Mouse (Mus musculus) intestine, postnatal 0 days (tissue): ENCODE measurements around the gene 6430548M08Rik. TPM values are rescaled to one million over a fixed set of nuclear protein-coding genes. Genes with fewer than 3 reads are reported as not detected.

ENCODE experiments used
- ATAC-seq: fragments of 200-750 bp; cut with Nextera tagmentation; 2 replicates; pipeline ENCODE4 v1.8.0; 2017; ENCODE audit warnings: mild to moderate bottlenecking, moderate TSS enrichment, moderate library complexity
- H3K27ac ChIP-seq: fragments of 300-500 bp; sonication (generic); 2 replicates; pipeline ENCODE4 v1.5.1; 2014; ENCODE audit warnings: mild to moderate bottlenecking, low read depth, low read length, moderate library complexity
- H3K27me3 ChIP-seq: fragments of 300-500 bp; sonication (generic); replicated peaks from 2 replicates; pipeline ENCODE4 v1.6.1; 2014; ENCODE audit warnings: low read length, mixed read lengths; ENCODE audit not compliant: control insufficient read depth, insufficient read depth
- H3K36me3 ChIP-seq: fragments of 300-500 bp; sonication (generic); 2 replicates; pipeline ENCODE4 v1.6.1; 2014; ENCODE audit warnings: mild to moderate bottlenecking, moderate library complexity; ENCODE audit not compliant: control insufficient read depth, insufficient read depth
- H3K4me1 ChIP-seq: fragments of 300-500 bp; sonication (generic); replicated peaks from 2 replicates; pipeline ENCODE4 v1.6.1; 2014; ENCODE audit warnings: antibody characterized with exemption, low read length, mixed read lengths; ENCODE audit not compliant: control insufficient read depth, insufficient read depth
- H3K4me2 ChIP-seq: fragments of 300-500 bp; sonication (generic); replicated peaks from 2 replicates; pipeline ENCODE4 v1.6.1; 2014; ENCODE audit warnings: low read depth, mild to moderate bottlenecking, moderate library complexity
- H3K4me3 ChIP-seq: fragments of 300-500 bp; sonication (generic); 2 replicates; pipeline ENCODE4 v1.5.1; 2014; ENCODE audit warnings: low read depth, low read length
- H3K9ac ChIP-seq: fragments of 300-500 bp; sonication (generic); 2 replicates; pipeline ENCODE4 v1.6.1; 2014; ENCODE audit warnings: mild to moderate bottlenecking, low read depth, low read length
- H3K9me3 ChIP-seq: fragments of 300-500 bp; sonication (generic); 2 replicates; pipeline ENCODE4 v1.6.1; 2016; ENCODE audit warnings: mixed run types; ENCODE audit not compliant: control insufficient read depth
- CTCF ChIP-seq: sonication (generic); IDR thresholded peaks from 2 replicates; pipeline ENCODE4 v1.5.1; 2016; ENCODE audit warnings: low read depth, mild to moderate bottlenecking, control low read depth, antibody characterized with exemption, moderate library complexity
- WGBS: fragments of 180-500 bp; shearing (Covaris S2); extraction: QIAGEN DNeasy Blood & Tissue Kit; methylation state at CpG from one replicate; pipeline ENCODE4 v1.1.7; 2014; 5-methylcytosine and 5-hydroxymethylcytosine counted together
- polyA plus RNA-seq: library from polyadenylated mRNA; unstranded; fragments of >200 nt; fragmentation: Nextera tagmentation; extraction: Ambion mirVana; gene quantifications from 2 replicates; pipeline ENCODE4 v1.2.1, GENCODE M21; 2015

Gene 6430548M08Rik
- polyA plus RNA-seq, 1 experiment from 2014 or later = 7.1 TPM

DNA sequence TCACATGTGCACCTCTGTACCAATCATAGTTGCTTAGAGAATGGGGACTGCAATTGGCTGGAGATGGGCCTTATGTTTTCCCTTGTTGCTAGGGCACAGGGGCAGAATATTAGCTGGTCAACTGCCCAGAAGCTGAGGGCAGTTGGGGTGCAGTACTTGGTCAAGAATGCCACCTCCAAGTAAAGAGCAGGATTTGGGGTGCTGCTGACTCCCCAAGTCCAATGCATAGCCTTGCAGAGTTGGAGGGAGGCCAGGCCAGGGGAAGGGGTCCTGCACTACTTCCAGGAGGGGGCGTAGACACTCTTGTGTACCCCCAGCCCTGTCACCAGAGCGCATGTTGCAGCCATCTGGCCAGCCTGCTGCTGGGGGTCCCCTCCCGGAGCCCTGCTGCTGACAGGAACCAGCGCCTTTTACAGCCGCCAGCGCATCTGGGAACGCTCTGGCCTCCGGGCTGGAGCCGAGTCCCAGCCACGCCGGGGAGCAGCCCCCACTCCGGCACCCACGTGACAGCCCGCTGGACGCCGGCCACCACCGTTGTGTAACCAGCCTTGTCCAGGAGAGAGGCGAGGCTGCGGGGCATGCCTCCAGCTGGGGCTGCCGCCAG, 77.0 kb downstream of the 6430548M08Rik start:
- Histone ChIP-seq H3K4me3 (no peak overlapping the region), H3K9ac (no peak overlapping the region; the same call in 1 of the 2 replicates)

DNA sequence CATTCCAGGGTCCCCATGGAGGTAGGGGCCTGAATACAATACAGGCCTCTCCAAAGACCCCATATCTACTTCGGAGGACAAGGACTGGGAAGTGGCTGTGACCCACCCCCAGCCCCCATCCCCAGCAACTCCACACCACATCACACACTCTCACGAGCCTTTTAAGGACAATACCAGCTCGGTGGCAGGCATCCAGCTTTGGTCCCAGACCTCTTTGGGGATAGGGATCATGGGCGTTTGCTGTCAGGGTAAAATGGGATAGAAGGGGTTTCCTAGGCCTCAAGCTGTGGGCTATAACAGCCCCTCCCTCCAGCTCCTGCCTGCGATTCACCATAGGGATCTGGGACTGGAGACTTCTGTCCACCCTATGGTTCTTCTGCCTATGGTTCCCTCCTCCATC, 77.7 kb downstream of the 6430548M08Rik start:
- H3K27me3 ChIP-seq = no peaks in the 10 kb centered on the region
- H3K4me2 ChIP-seq = no peak overlapping the region
- WGBS = 70% methylated on average over 5 of the region's 5 CpGs
- H3K27ac ChIP-seq = no peak overlapping the region; the same call in 1 of the 2 replicates
- no peaks in the 10 kb centered on the region for H3K4me1 ChIP-seq
- no peak overlapping the region for H3K9ac ChIP-seq
- ATAC-seq = no peak
- no peaks in the 10 kb centered on the region for H3K9me3 ChIP-seq
- no peak for TF ChIP-seq CTCF
- no peaks in the 10 kb centered on the region for H3K36me3 ChIP-seq
- H3K4me3 ChIP-seq = no peak overlapping the region

More for the DNA sequence above, 77.0 kb downstream of the 6430548M08Rik start:
- Histone ChIP-seq H3K36me3 (no peaks in the 10 kb centered on the region), H3K9me3 (no peaks in the 10 kb centered on the region), H3K4me2 (peak overlapping the region; percentile 51), H3K4me1 (no peaks in the 10 kb centered on the region), H3K27me3 (no peaks in the 10 kb centered on the region), H3K27ac (peak overlapping the region; percentile 35; the same call in 1 of the 2 replicates)
- peak; percentile 76 for ATAC-seq
- peak; percentile 24; the same call in 1 of the 2 replicates for TF ChIP-seq CTCF
- 29% methylated on average over 20 of the region's 20 CpGs for WGBS

- no peak for TF ChIP-seq CTCF
- WGBS = 97% methylated on average over 5 of the region's 5 CpGs
Measured at GRCm38 (mm10) chr8:120192118-120192517, 78.2 kb downstream of the 6430548M08Rik start.

DNA sequence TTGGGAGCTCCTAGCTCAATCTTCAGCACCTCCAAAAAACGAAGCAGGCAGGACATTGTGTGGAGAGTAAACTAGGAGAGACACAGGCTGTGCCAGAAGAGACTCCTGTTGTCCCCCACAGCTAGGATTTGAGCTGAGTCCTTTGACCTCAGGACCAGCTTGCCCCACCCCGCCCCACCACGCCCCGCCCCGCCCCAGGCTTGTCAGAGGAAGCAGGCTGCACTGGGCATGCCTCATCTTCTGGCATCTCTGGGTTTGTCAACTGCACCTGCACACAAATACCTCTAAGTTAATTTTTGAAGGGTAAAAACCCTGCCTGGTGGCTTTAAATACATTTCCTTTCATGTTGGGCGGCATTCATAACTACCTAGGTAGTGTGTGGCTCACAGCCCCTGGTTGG, 87.4 kb downstream of the 6430548M08Rik start:
- H3K9ac ChIP-seq = no peak overlapping the region
- H3K9me3 ChIP-seq = no peaks in the 10 kb centered on the region
- no peaks in the 10 kb centered on the region; the same call in 1 of the 2 replicates for H3K4me1 ChIP-seq
- no peaks in the 10 kb centered on the region for H3K36me3 ChIP-seq
- H3K27ac ChIP-seq = no peak overlapping the region
- no peaks in the 10 kb centered on the region for H3K27me3 ChIP-seq
- H3K4me2 ChIP-seq = no peak overlapping the region
- WGBS = 71% methylated on average over 6 of the region's 6 CpGs
- TF ChIP-seq CTCF = no peak
- no peak overlapping the region for H3K4me3 ChIP-seq
- ATAC-seq = no peak

More at GRCm38 (mm10) chr8:120192118-120192517, 78.2 kb downstream of the 6430548M08Rik start:
- no peaks in the 10 kb centered on the region for H3K27me3 ChIP-seq
- no peaks in the 10 kb centered on the region for H3K9me3 ChIP-seq
- H3K9ac ChIP-seq = no peak overlapping the region
- no peak for ATAC-seq
- H3K36me3 ChIP-seq = no peaks in the 10 kb centered on the region
- H3K4me3 ChIP-seq = no peak overlapping the region
- H3K4me1 ChIP-seq = no peaks in the 10 kb centered on the region
- H3K4me2 ChIP-seq = no peak overlapping the region
- no peak overlapping the region for H3K27ac ChIP-seq

GRCm38 (mm10) chr8:120202546-120202945, 88.6 kb downstream of the 6430548M08Rik start:
- Histone ChIP-seq H3K4me3 (no peak overlapping the region), H3K4me2 (no peak overlapping the region), H3K27ac (no peak overlapping the region), H3K27me3 (no peaks in the 10 kb centered on the region), H3K4me1 (no peaks in the 10 kb centered on the region; the same call in 1 of the 2 replicates), H3K9me3 (no peaks in the 10 kb centered on the region), H3K9ac (no peak overlapping the region), H3K36me3 (no peaks in the 10 kb centered on the region)
- WGBS = 60% methylated on average over 3 of the region's 3 CpGs
- no peak for ATAC-seq
- TF ChIP-seq CTCF = no peak

GRCm38 (mm10) chr8:120204736-120205360, 90.9 kb downstream of the 6430548M08Rik start:
- no peak for TF ChIP-seq CTCF
- H3K9ac ChIP-seq = no peak overlapping the region
- no peaks in the 10 kb centered on the region for H3K27me3 ChIP-seq
- H3K4me3 ChIP-seq = no peak overlapping the region
- no peaks in the 10 kb centered on the region for H3K9me3 ChIP-seq
- H3K4me2 ChIP-seq = no peak overlapping the region
- no peaks in the 10 kb centered on the region; the same call in 1 of the 2 replicates for H3K4me1 ChIP-seq
- no peaks in the 10 kb centered on the region for H3K36me3 ChIP-seq
- ATAC-seq = no peak
- 49% methylated on average over 7 of the region's 7 CpGs for WGBS
- H3K27ac ChIP-seq = 0 out of 2 replicates have a peak overlapping the region, but pooled peaks have one; percentile 35
